Mouse (Mus musculus) liver, postnatal 0 days (tissue): ENCODE measurements at regions not wholly inside any gene's neighbourhood (a gene's known extent, or its start where the extent isn't known, plus 50 kb on each side); places are given as distances from the start of the nearest gene placed in this dataset.

Experiments used
- CTCF ChIP-seq: sonication (generic); IDR thresholded peaks from 2 replicates; pipeline ENCODE4 v1.5.1; 2016; ENCODE audit warnings: antibody characterized with exemption, low read depth
- EP300 ChIP-seq: IDR thresholded peaks from 2 replicates; pipeline ENCODE4 v1.6.1; 2016; ENCODE audit warnings: antibody characterized with exemption, low read depth, mild to moderate bottlenecking

DNA sequence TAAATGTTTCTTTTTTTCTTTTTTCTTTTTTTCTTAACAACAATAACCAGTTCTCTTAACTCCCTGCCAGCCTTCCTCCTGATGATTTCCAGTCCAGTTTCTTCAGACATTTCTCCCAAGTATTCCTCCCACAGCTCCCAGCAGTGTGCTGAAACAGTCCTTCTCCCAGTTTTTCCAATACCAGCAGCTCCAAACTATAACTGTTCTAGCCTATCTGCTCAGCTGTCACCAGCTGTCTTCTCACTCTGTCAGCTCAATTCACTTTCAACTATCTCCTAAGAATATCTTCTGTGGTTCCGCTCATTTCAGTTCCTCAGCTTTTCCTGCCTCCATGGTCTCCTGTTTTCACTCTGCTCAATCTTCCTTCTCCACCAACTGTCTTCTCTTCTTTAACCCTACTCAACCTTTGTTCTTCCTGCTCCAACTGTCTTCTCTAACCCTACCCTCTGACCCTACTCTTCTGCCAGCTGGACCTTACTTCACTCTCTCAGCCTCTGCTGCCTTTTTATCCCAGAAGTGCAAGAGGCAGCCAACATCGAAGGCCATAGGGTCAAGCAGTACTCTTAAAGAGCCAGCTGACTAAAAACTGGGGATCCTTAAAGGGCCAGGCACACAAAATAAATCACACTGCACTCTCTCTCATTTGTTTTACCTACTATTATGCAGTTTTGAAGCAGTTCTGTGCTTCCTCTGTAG, 224.0 kb downstream of the Rsl24d1 start:
- no peak for TF ChIP-seq CTCF
- no peak for TF ChIP-seq EP300
